27 mouse cellular contexts compared by ENCODE assay signal in the genomic region with DNA sequence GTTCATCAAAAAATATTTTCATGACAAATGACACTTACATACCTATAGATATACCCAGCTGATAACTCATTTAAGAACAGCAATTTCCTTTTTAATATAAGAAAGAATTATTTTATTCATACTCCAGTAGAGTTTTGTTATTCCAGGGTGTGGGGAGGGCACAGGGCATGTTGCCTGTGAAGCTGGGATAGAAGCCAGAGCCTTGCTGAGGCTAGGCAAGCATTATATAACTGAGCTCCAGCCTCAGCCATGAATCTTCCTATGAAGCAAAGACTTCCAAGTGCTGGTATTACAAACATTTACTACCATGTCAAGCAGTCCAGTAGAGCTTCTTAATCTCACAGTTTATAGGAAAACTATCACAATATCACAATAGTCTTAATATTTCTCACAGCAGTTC.
DNase-seq lines count a peak whose midpoint lies in the region; ATAC-seq and TF ChIP-seq lines count a peak whose summit lies in the region.
"Had no signal": no experiment of that assay in that cellular context is flagged by ENCODE, and none has a peak within 500 bp of the region (broad histone marks: within the 10 kb centered on the region; RNA-seq: fewer than 3 reads in every experiment).

No protein-coding gene starts in this region.

- no peaks in the 10 kb centered on the region for H3K36me3 ChIP-seq in kidney, adult 2 months (ENCODE audit: control insufficient read depth, insufficient read depth, low read length)
- no peaks in the 10 kb centered on the region for H3K36me3 ChIP-seq in kidney, embryonic 16.5 days (ENCODE audit: insufficient read depth, low read length)
- H3K36me3 ChIP-seq: embryonic facial prominence, embryonic 10.5 days; embryonic facial prominence, embryonic 13.5 days; forebrain, embryonic 12.5 days; forebrain, embryonic 15.5 days; heart, embryonic 12.5 days; heart, embryonic 15.5 days had no signal

- H3K9me3 ChIP-seq in kidney, embryonic 16.5 days (ENCODE audit: low read length): no peaks in the 10 kb centered on the region
- H3K9me3 ChIP-seq: embryonic facial prominence, embryonic 10.5 days; embryonic facial prominence, embryonic 13.5 days; forebrain, embryonic 12.5 days; forebrain, embryonic 15.5 days; heart, embryonic 12.5 days; heart, embryonic 15.5 days had no signal

- no peak for TF ChIP-seq POLR2A in kidney, adult 2 months (IDR thresholded peaks at IDR 0.05; ENCODE audit: low read depth, low read length)

- H3K4me3 ChIP-seq in kidney, adult 2 months (ENCODE audit: insufficient read depth, low read depth, low read length): no peak overlapping the region
- no peak overlapping the region for H3K4me3 ChIP-seq in kidney, embryonic 16.5 days (ENCODE audit: low read length)
- H3K4me3 ChIP-seq: embryonic facial prominence, embryonic 10.5 days; embryonic facial prominence, embryonic 13.5 days; erythroblast, embryonic 14.5 days; forebrain, embryonic 12.5 days; forebrain, embryonic 15.5 days; heart, embryonic 12.5 days; heart, embryonic 15.5 days had no signal

- TF ChIP-seq CTCF in kidney, adult 2 months (conservative IDR thresholded peaks at IDR 0.05; ENCODE audit: insufficient read depth, insufficient read length, low read depth, low read length): no peak

- no peak overlapping the region for H3K4me2 ChIP-seq in kidney, embryonic 16.5 days (replicated peaks; ENCODE audit: low read depth, low read length)
- H3K4me2 ChIP-seq: embryonic facial prominence, embryonic 13.5 days; forebrain, embryonic 12.5 days; forebrain, embryonic 15.5 days; heart, embryonic 12.5 days; heart, embryonic 15.5 days; hindbrain, embryonic 14.5 days had no signal

- no peak for ATAC-seq in kidney, embryonic 16.5 days (ENCODE audit: low FRiP score, low TSS enrichment)
- ATAC-seq: CD4-positive, CD25-positive, alpha-beta regulatory T cell, adult 4 months; forebrain, embryonic 15.5 days; hindbrain, postnatal 0 days had no signal

- H3K4me1 ChIP-seq in kidney, adult 2 months (ENCODE audit: control insufficient read depth, insufficient read depth, low read length): no peaks in the 10 kb centered on the region
- H3K4me1 ChIP-seq in kidney, embryonic 16.5 days (ENCODE audit: insufficient read depth, low read length): no peaks in the 10 kb centered on the region
- H3K4me1 ChIP-seq: embryonic facial prominence, embryonic 10.5 days; embryonic facial prominence, embryonic 13.5 days; forebrain, embryonic 12.5 days; forebrain, embryonic 15.5 days; heart, embryonic 12.5 days; heart, embryonic 15.5 days had no signal

- H3K27ac ChIP-seq in kidney, adult 2 months (ENCODE audit: insufficient read depth, low read depth, low read length): no peak overlapping the region
- no peak overlapping the region for H3K27ac ChIP-seq in kidney, embryonic 16.5 days (ENCODE audit: low read length)
- H3K27ac ChIP-seq: embryonic facial prominence, embryonic 10.5 days; embryonic facial prominence, embryonic 13.5 days; forebrain, embryonic 12.5 days; forebrain, embryonic 15.5 days; heart, embryonic 15.5 days; hindbrain, embryonic 14.5 days; hindbrain, postnatal 0 days had no signal

- H3K27me3 ChIP-seq in kidney, adult 2 months (replicated peaks; ENCODE audit: control insufficient read depth, insufficient read depth, low read length): no peaks in the 10 kb centered on the region
- no peaks in the 10 kb centered on the region for H3K27me3 ChIP-seq in kidney, embryonic 16.5 days (ENCODE audit: insufficient read depth, low read length)
- H3K27me3 ChIP-seq: embryonic facial prominence, embryonic 13.5 days; forebrain, embryonic 12.5 days; forebrain, embryonic 15.5 days; heart, embryonic 12.5 days; heart, embryonic 15.5 days had no signal

- peak; percentile 4 to 7 for DNase-seq in cerebellum, postnatal 14 days
- DNase-seq in cerebellum, adult 8-10 months: no peak
- peak; percentile 61 for DNase-seq in kidney, adult 2 months
- no peak for DNase-seq in kidney, postnatal 10 days
- DNase-seq in kidney, postnatal 25 days: peak; percentile 10 to 39
- DNase-seq in kidney, postnatal 36 days: peak; percentile 40 to 50
- no peak for DNase-seq in urinary bladder, adult 18-20 months (ENCODE audit: low spot score in 2 of 2)
- DNase-seq: adrenal gland, postnatal 14 days; cerebellum, adult 11 months; cerebellum, adult 2 months; cerebellum, postnatal 36 days; embryo, embryonic 11 days; gastrocnemius, postnatal 25 days; heart, adult 18-20 months; heart, postnatal 10 days; heart, postnatal 36 days had no signal

- H3K9ac ChIP-seq in kidney, embryonic 16.5 days (replicated peaks; ENCODE audit: low read length): no peak overlapping the region
- H3K9ac ChIP-seq: embryonic facial prominence, embryonic 13.5 days; forebrain, embryonic 12.5 days; forebrain, embryonic 15.5 days; heart, embryonic 12.5 days; heart, embryonic 15.5 days; hindbrain, embryonic 14.5 days had no signal

Comparison
In these comparisons a context has a peak if more than half of its experiments do, and no peak if none do; other contexts are left out.
1. DNase-seq: peak in cerebellum, postnatal 14 days (2 of 2), kidney, adult 2 months (single experiment), kidney, postnatal 25 days (2 of 2) and kidney, postnatal 36 days (2 of 2); none in cerebellum, adult 8-10 months (single experiment), kidney, postnatal 10 days (single experiment) and urinary bladder, adult 18-20 months (0 of 2).